Mouse (Mus musculus): ENCODE results near the gene Kdm5b.
"Not testable (repeated sequence)": the region's sequence is repeated elsewhere in the genome, so short reads cannot be mapped to it uniquely, and the experiment has no call there.

The Kdm5b gene

DNA sequence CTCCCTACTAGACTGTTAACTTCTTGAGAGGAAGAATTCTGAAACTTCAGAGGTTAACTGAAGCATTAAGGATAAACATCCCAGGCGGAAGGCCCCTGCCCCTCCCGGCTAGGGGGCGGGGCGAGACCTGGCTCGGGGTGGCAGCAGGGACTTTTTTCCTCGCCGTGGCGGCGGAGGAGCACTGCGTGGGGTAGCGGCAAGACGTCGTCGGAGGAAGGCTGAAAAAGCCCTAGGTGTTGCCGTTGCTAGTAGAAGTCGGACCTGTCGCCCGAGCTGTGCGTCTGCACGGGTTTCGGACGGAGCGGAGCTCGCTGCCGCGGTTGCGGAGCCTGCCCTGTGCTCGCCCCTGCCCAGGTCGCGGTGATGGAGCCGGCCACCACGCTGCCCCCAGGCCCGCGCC lies at the start of gene Kdm5b:
TSS of gene Kdm5b (plus strand) at position 196 of the 400 bp plus-strand sequence.
- DNase-seq (ENCODE audit: low read depth, low spot score), result peak; percentile 70

DNA sequence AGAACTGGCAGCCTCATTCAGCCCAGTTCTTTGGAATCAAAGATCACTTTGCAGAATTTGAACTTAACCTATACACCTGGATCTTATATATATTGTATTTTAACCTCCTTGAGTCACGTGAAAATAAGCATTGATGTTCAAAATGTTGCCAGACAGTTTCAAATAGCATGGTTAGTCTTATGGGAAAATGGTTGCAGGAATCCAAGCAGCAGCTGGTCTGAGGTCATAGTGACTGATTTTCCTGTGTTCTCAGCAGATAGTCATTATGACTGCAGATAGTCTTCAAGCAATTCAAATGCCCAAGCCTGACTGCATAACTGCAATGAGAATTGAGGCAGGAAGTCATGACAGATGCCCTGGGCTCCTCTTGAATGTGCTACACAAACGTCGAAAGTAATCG lies 47.8 kb upstream of the Kdm5b start:
- DNase-seq (ENCODE audit: low read depth, low spot score), result no peak

GRCm38 (mm10) chr1:134512584-134512983 lies 47.4 kb upstream of the Kdm5b start:
- no peak for DNase-seq (ENCODE audit: low read depth, low spot score)

- no peak for DNase-seq (ENCODE audit: low read depth, low spot score)
Observed at GRCm38 (mm10) chr1:134513312-134513860, 46.6 kb upstream of the Kdm5b start.

- DNase-seq (ENCODE audit: low read depth, low spot score), result no peak
Observed at GRCm38 (mm10) chr1:134513876-134514590, 45.9 kb upstream of the Kdm5b start.

DNA sequence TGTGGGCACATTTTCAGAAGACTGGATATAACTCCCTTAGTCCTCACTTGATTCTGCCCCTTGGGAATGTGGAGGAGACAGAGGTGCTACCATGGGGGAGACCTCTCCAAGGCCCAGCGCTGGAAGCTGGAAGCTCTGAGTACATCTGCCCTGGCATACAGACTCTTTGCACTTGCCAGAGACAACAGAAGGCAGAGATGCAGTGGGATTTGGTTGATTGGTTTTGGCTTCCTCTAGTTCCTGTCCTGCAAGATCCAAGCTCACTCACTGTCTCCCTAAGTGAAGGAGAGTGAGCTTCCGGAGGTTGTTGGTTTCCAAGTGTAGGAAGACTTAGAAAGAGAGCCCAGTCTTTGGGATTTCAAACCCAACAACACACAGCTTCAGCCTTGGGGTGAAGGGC lies 44.1 kb upstream of the Kdm5b start:
- no peak for DNase-seq (ENCODE audit: low read depth, low spot score)

DNA sequence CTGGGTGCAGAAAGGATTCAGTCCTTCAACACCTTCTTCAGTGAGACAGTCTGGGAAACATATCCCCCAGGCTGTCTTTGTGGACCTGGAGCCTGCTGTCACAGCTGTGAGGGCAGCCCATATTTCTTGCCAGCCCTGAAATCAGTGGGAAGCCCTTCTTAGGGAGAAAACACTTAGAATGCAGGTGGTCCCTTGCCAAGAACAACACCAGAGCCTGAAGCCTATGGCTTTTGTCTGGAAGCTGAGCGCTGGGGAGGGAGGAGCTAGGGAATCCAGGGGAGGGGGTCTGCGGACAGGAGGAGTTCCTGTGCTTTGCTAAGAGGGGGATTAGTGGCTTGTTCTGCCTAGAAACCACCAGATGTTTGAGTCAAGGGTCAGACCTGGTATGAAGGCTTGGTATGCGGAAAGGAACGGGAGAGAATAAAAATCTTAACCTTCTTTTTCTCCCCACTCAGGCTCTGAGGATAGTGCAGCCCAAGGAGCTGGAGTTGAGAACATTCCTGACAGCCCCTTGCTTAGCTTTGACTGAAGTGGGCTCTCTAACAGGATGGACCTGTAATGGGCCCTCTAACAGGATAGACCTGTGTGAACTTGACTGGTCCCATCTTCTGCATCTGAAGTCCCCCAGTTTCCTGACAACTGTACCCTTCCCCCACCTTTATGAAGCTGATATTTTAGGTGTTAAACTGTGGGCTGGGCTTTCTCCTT lies 43.3 kb upstream of the Kdm5b start:
- DNase-seq (ENCODE audit: low read depth, low spot score), result no peak

DNA sequence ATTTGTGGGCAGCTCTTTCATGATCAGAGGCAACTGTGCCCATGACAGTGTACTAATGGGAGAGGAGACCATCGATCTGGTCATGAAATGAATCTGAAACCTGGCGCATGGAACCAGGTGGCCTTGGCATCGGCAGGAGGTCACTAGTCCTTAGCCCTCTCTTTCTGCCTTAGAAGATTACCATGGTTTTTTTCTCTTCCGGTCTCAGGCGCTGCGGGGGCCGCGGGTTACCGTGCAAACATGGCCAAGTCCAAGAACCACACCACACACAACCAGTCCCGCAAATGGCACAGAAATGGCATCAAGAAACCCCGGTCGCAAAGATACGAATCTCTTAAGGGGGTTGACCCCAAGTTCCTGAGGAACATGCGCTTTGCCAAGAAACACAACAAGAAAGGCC lies 42.1 kb upstream of the Kdm5b start:
- not testable (repeated sequence) for DNase-seq (ENCODE audit: low read depth, low spot score)

DNA sequence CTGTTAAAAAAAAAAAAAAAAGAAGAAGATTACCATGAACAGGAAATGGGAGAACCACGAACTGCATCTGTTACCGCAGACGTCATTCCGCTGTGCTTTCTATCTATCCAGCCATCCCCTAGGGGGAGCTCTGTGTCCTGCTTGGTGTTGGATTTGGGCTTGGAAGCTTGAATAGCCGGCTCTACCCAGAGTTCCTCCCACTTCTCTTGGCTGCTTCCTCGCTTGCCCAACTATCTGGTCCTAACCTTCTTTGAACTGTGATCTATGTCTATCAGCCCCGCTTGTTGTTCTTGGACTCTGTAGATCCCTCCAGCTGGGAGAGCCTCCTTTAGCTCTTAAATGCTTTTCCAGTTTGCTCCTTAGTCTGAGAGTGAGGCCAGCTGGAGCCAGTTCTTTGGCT lies 41.3 kb upstream of the Kdm5b start:
- DNase-seq (ENCODE audit: low read depth, low spot score), result peak; percentile 70

- DNase-seq (ENCODE audit: low read depth, low spot score), result not testable (repeated sequence)
Observed at GRCm38 (mm10) chr1:134519201-134519600, 40.8 kb upstream of the Kdm5b start.

DNA sequence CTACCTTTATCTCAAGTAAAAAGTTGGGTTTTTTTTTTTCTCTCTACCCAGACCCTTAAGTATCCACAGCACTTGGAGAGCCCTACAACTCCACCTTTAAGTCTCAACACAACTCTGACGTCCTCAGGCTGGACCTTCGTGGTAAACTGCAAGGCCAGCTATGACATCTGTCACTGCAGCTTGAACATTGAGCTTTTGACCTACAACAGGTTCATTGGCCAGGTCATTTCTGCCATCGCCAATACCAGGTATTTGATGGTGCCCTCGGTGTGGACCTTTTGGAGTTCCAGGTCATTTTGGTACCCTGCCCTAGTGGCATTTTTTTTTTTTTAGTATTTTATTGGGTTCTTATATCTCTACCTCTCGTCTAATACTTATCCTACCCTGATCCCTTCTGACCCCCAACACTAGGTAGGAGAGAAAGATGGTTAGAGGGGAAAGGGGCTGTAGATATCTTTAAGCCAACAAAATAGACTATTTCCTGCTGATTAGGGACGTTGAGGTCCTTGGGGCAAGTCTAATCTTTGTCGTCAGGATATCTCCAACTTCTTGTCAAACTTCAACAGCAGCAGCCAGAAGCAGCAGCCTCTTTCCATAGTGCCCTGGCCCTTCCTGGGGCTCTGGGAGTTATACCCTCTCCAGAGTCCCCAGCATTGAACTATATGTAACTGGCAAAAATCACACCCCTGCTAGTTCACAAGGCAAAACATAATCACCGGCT lies 39.8 kb upstream of the Kdm5b start:
- DNase-seq (ENCODE audit: low read depth, low spot score), result no peak

DNA sequence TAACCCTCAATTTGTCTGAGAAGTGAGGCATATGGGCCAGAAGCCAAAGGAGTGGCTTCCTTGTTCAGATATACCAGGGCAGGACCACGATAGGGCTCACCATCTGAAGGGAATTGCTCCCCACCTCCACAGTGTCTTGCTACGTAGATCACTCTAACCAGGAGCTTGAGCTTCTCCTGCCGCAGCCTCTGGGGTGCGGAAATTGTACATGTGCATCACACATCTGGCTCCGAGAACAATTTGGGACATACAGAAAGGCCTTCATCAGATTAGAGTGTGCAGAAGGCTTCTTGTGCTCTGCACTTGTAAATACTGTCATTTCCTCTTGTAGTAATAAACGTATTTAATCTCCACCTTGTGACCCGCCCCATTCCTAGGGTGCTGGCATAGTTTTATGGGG lies 38.8 kb upstream of the Kdm5b start:
- no peak for DNase-seq (ENCODE audit: low read depth, low spot score)

- no peak for DNase-seq (ENCODE audit: low read depth, low spot score)
Observed at GRCm38 (mm10) chr1:134522325-134522724, 37.6 kb upstream of the Kdm5b start.

DNA sequence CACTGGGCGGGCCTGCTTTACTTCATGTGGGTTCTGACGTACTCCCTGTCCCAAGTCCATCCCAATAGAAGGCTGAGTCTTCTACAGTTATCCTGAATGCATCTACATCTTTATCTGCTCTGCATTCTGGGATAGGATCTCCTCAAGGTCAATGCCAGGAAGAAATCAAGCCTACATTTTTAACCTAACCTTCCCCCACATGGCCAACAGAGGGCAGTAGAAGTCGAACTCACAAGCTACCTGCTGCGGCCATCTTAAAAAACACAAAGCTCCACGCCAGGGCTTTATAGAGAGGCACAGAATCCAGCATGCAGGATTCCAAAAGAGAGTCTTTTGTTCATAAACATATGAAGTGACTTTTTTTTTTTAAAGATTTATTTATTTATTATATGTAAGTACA lies 35.5 kb upstream of the Kdm5b start:
- DNase-seq (ENCODE audit: low read depth, low spot score), result no peak

DNA sequence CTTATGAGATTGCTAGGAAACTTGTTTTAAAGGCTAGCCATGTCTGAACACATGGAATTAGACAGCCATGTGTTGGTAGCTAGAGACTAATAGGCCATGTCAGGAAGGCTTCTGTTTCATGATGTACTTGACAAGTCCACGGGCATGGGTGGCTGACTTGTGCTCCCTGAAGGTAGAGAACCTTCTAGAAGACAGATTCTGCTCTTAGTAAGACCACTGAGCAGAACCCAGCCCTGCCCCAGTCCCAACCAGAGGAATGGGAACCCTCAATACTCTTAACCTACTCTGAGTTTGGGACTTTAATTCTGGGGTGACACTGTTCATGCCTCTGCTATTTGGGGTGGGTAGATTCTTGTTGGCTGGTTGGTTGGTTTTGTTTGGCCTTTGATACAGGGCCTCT lies 35.0 kb upstream of the Kdm5b start:
- DNase-seq (ENCODE audit: low read depth, low spot score), result no peak

- no peak for DNase-seq (ENCODE audit: low read depth, low spot score)
Observed at GRCm38 (mm10) chr1:134526752-134527151, 33.2 kb upstream of the Kdm5b start.

- DNase-seq (ENCODE audit: low read depth, low spot score), result no peak
Observed at GRCm38 (mm10) chr1:134530618-134531017, 29.4 kb upstream of the Kdm5b start.

DNA sequence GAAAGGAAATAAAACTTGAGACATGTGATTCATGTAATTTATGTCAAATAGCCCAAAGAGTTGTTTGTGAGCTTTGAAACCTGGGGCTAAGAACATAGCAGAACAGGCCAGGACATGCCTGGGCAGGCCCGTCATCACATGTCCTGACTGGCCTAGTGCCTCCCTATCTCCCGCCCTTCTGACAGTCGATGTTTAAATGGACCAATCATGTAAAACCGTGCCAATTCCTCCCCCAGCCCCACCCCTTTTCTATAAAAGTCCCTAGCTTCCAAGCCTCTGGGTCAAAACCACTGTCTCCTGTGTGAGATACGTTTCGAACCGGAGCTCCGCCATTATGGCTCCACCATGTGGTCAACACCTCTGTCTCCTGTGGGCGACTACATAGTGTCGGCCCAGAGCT lies 26.3 kb upstream of the Kdm5b start:
- DNase-seq (ENCODE audit: low read depth, low spot score), result not testable (repeated sequence)

GRCm38 (mm10) chr1:134535054-134535453 lies 24.9 kb upstream of the Kdm5b start:
- DNase-seq (ENCODE audit: low read depth, low spot score), result no peak

DNA sequence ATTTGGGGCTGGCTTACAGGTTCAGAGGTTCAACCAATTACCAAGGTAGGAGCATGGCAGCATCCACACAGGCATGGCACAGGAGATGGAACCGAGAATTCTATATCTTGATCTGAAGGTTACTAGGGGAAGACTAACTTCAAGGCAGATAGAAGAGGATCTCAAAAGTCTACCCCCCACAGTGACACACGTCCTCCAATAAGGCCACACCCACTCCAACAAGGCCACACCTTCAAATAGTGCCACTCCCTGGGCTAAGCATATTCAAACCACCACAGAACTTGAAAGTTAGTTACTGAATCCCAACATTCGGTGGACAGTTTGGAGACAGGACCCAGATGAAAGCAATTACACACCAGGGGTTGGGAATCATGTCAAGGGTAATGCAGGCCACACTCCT lies 24.5 kb upstream of the Kdm5b start:
- DNase-seq (ENCODE audit: low read depth, low spot score), result no peak

- DNase-seq (ENCODE audit: low read depth, low spot score), result no peak
Observed at GRCm38 (mm10) chr1:134540610-134541009, 19.4 kb upstream of the Kdm5b start.

DNA sequence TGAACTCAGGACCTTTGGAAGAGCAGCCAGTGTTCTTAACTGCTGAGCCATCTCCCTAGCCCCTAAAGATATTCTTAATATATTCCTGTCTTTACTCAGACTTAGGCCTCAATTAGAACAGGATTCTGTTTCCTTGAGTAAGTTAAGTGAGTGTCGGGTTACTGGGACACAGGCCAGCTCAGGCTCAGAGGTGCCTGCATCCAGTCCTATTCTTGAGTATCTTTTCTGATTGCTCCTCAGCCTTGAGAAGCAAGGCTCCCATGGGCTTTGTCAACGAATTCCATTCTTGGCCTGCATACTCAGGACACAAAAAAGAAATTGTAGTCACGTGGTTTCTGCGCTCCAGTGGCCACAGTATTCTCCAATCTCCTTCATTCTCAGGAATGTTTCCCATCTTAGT lies 11.7 kb upstream of the Kdm5b start:
- DNase-seq (ENCODE audit: low read depth, low spot score), result no peak

Data from retina, postnatal 7 days (tissue).